Mouse (Mus musculus) midbrain, embryonic 11.5 days (tissue): ENCODE measurements around the gene Fmc1. TPM values are rescaled to one million over a fixed set of nuclear protein-coding genes. Genes with fewer than 3 reads are reported as not detected.
A peak's percentile ranks its signal among the peaks of the same experiment; 100 is the strongest.

ENCODE experiments used
- ATAC-seq: fragments of 200-750 bp; cut with Nextera tagmentation; 2 replicates; pipeline ENCODE4 v1.8.0; 2017; ENCODE audit warnings: moderate TSS enrichment, moderate library complexity; ENCODE audit not compliant: low FRiP score
- DNase-seq: peaks from one replicate; pipeline ENCODE4 v3.0.0; 2015; ENCODE audit warnings: low spot score; ENCODE audit errors: missing footprints
- H3K27ac ChIP-seq: fragments of 300-500 bp; sonication (generic); 2 replicates; pipeline ENCODE4 v1.5.1; 2014; ENCODE audit warnings: low read depth, low read length
- H3K27me3 ChIP-seq: fragments of 300-500 bp; sonication (generic); 2 replicates; pipeline ENCODE4 v1.6.1; 2014; ENCODE audit warnings: mild to moderate bottlenecking, low read length, moderate library complexity, mixed read lengths; ENCODE audit not compliant: control insufficient read depth, insufficient read depth
- H3K36me3 ChIP-seq: fragments of 300-500 bp; sonication (generic); 2 replicates; pipeline ENCODE4 v1.6.1; 2014; ENCODE audit warnings: mild to moderate bottlenecking, low read length, moderate library complexity, mixed read lengths; ENCODE audit not compliant: control insufficient read depth, insufficient read depth
- H3K4me1 ChIP-seq: fragments of 300-500 bp; sonication (generic); 2 replicates; pipeline ENCODE4 v1.6.1; 2014; ENCODE audit warnings: low read length; ENCODE audit not compliant: control insufficient read depth, insufficient read depth
- H3K4me2 ChIP-seq: fragments of 300-500 bp; sonication (generic); 2 replicates; pipeline ENCODE4 v1.6.1; 2014; ENCODE audit warnings: mild to moderate bottlenecking, moderate library complexity
- H3K4me3 ChIP-seq: fragments of 300-500 bp; sonication (generic); 2 replicates; pipeline ENCODE4 v1.5.1; 2014; ENCODE audit warnings: low read depth, low read length
- H3K9ac ChIP-seq: fragments of 300-500 bp; sonication (generic); 2 replicates; pipeline ENCODE4 v1.6.1; 2014; ENCODE audit warnings: low read length
- H3K9me3 ChIP-seq: fragments of 300-500 bp; sonication (generic); 2 replicates; pipeline ENCODE4 v1.6.1; 2016; ENCODE audit warnings: low read length; ENCODE audit not compliant: control insufficient read depth
- WGBS: fragments of 180-500 bp; shearing (Covaris S2); extraction: QIAGEN DNeasy Blood & Tissue Kit; methylation state at CpG from one replicate; pipeline ENCODE4 v1.1.7; 2014; 5-methylcytosine and 5-hydroxymethylcytosine counted together
- polyA plus RNA-seq: library from polyadenylated mRNA; unstranded; fragments of >200 nt; fragmentation: Nextera tagmentation; extraction: Ambion mirVana; gene quantifications from 2 replicates; pipeline ENCODE4 v1.2.1, GENCODE M21; 2014

The Fmc1 gene
- polyA plus RNA-seq, 1 experiment from 2014 or later = 128 TPM

DNA sequence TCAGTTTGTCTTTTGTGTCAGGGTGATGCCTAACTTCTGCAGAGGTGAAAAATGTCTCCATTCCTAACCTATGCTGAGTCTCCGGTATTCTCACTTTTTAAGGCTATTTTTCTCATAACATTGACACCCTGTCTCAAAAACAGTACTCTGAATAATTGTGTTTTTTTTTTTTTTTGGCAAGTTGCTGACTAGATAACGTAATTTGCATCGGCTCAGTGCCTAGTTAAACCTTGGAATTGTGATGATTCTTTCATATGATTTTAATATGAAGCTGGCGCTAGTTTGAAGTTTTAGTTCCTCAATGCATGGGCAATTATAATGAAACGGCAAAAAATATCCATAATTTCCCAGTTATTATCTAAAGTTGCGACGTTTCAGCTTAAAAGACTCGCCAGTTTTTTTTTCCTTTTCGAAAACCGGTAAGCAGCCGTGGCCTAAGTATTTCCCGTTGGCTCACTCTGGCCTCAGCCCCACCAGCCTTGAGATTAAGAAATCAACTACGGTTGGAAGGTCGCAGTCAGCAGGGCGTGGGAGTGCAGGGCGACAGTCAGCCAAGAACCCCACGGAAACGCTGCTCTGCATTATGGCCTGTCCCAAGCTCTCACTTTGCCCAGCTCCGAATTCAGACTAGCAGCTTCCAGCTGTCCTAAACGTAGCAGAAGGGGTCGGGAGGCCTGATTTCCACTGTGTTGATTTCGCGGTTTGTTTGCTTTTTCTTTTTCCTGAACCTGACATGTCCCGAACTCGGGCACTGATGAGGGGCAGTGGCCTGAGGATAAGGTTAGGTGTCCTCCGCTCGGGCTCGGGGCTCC, 17.2 kb downstream of the Fmc1 start:
- peak overlapping the region; percentile 89 for H3K9ac ChIP-seq
- peak overlapping the region; percentile 78 for H3K4me3 ChIP-seq
- no peaks in the 10 kb centered on the region for H3K36me3 ChIP-seq
- H3K27ac ChIP-seq = peak overlapping the region; percentile 97
- H3K4me2 ChIP-seq = peak overlapping the region; percentile 77
- peaks cover 5% of the 10 kb centered on the region; the same call in 1 of the 2 replicates for H3K4me1 ChIP-seq
- DNase-seq (peak; percentile 98), ATAC-seq (peak; percentile 14; the same call in 1 of the 2 replicates)
- WGBS = 8% methylated on average over 28 of the region's 28 CpGs
- no peaks in the 10 kb centered on the region for H3K9me3 ChIP-seq
- H3K27me3 ChIP-seq = no peaks in the 10 kb centered on the region

DNA sequence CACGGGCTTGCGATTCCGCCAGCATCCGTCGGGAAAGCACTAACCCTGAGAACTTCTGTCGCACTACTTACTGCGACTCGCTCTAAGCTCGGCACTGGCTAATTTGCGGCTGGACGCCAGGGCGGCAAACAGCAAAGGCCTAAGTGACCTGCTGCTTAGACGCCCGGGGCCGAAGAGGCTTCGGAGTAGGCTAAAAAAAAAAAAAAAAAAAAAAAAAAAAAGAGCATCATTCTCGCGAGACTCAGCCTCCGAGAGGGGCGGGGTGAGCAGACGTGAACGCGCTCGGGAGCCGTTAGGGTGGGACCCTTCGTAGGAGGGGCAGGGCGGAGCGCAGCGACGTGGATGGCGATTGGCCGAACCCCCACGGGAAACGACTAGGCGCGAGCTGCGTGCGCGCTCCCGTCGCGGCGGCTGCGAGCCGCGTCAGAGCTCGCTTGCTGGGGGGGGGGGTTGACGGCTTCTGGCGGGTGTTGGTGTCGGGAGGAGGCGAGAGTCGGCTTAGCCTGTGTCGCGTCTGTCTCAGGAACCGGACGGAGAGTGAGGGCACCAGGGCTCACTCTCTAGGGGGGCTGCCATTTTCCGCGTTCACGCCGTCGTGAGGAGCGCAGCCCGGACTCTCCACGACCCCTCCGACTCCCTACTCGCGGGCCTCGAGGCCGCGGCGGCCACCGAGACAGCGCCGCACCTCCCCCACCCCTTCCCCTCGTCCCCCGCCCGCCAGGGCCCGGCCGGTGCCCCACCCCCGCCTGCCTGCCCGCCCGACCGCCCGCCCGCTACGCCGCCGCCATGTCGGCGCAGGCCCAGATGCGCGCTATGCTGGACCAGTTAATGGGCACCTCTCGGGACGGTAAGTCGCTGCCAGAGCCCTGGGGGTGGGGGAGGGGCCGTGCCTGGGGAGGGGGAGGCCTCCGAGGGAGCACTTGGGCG, 18.0 kb downstream of the Fmc1 start, which contains the start of gene Luc7l2:
Gene Luc7l2 (plus strand): TSS at position 273 of the 927 bp plus-strand sequence.
- Histone ChIP-seq H3K4me1 (peaks cover 5% of the 10 kb centered on the region; the same call in 1 of the 2 replicates), H3K9ac (peak within 1 kb of the TSS; percentile 90), H3K4me2 (peak within 1 kb of the TSS; percentile 77), H3K27ac (peak within 1 kb of the TSS; percentile 97), H3K9me3 (no peaks in the 10 kb centered on the region), H3K4me3 (peak within 1 kb of the TSS; percentile 78), H3K27me3 (no peaks in the 10 kb centered on the region), H3K36me3 (no peaks in the 10 kb centered on the region)
- WGBS = under 1% methylated on average over 90 of the region's 98 CpGs
- ATAC-seq = peak; percentile 89
- peak; percentile 100 for DNase-seq

DNA sequence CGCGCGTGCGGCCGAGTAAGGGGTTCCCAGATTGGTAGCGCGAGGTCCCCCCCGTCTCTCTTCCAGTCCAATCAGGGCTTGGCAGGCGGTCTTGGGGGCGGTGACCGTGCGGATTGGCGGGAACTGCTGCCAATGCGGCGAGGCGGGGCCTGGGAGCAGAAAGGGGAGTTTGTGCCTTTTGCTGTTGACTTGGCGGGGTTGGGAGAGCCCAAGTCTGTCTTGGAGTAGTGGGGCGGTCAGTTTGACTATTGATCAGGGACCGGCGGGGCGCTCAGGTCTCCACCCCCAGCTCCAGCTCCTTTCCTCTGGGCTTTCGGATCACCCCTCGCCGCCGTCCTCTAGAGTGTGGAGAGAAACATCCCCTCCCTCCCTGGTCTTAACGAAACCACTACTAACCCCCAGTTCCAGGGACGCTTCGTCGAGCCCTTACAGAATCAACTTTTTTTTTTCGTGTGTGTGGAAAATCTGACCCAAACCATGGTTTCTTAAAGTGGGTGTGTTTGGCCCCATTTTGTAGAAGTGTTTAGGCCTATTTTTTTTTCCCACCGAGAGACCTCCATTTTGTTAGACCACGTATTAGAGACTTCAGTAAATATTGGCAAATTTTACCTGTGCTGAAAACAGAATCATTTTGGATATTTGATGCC, 18.8 kb downstream of the Fmc1 start:
- H3K4me2 ChIP-seq = peak overlapping the region; percentile 57
- H3K27ac ChIP-seq = peak overlapping the region; percentile 96
- peak overlapping the region; percentile 90 for H3K9ac ChIP-seq
- H3K27me3 ChIP-seq = no peaks in the 10 kb centered on the region
- H3K4me1 ChIP-seq = peaks cover 5% of the 10 kb centered on the region; the same call in 1 of the 2 replicates
- H3K9me3 ChIP-seq = no peaks in the 10 kb centered on the region
- H3K36me3 ChIP-seq = no peaks in the 10 kb centered on the region
- under 1% methylated on average over 32 of the region's 32 CpGs for WGBS
- ATAC-seq (peak; percentile 94), DNase-seq (peak; percentile 98)
- peak overlapping the region; percentile 78 for H3K4me3 ChIP-seq

DNA sequence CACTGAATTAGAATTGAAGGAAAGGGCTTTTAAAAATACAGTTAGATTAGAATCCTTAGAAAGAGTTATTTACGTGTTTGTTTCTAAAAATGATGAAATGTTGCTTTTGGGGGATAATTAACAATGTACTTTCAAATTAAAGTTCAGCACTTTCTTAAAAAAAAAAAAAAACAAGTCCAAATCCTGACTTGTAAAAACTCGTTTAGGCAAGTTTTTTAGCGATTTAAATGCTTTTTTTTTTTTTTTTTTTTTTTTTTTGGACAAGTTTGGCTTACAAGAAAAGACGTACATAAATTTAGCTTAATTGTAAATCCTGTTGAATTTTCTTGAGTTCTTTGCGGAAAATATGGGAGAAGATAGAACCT, 19.3 kb downstream of the Fmc1 start:
- Histone ChIP-seq H3K36me3 (no peaks in the 10 kb centered on the region), H3K4me3 (peak overlapping the region; percentile 78), H3K9me3 (no peaks in the 10 kb centered on the region), H3K27ac (no peak overlapping the region), H3K9ac (no peak overlapping the region; the same call in 1 of the 2 replicates), H3K27me3 (no peaks in the 10 kb centered on the region), H3K4me2 (peak overlapping the region; percentile 57), H3K4me1 (peaks cover 5% of the 10 kb centered on the region; the same call in 1 of the 2 replicates)
- WGBS = 26% methylated on average over 5 of the region's 5 CpGs
- ATAC-seq = no peak
- DNase-seq = no peak

DNA sequence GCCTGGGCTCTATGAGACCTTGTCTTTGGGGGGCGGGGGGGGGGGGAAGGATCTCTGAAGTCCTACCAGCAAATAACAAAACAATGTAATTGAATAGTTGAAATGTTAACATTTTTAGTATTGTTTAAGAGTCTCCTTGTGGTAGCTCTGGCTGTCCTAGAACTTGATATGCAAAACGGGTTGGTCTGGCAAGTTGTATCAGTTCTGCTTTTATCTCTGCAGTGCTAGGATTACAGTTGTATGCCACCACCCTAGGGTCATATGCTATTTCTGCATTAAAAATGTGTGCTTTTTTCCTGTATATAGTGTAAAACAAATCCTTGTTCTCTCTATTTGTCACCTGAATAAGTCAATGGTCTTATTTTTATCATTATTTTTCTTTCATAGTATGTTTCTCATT, 42.8 kb downstream of the Fmc1 start:
- H3K36me3 ChIP-seq = peaks cover 3% of the 10 kb centered on the region
- no peak overlapping the region for H3K27ac ChIP-seq

GRCm38 (mm10) chr6:38580112-38580857, 47.0 kb downstream of the Fmc1 start:
- Histone ChIP-seq H3K4me1 (no peaks in the 10 kb centered on the region), H3K4me2 (no peak overlapping the region), H3K4me3 (no peak overlapping the region), H3K27me3 (no peaks in the 10 kb centered on the region), H3K36me3 (peaks cover 5% of the 10 kb centered on the region; the same call in 1 of the 2 replicates), H3K9me3 (no peaks in the 10 kb centered on the region), H3K27ac (no peak overlapping the region), H3K9ac (no peak overlapping the region)
- ATAC-seq (no peak), DNase-seq (no peak)
- WGBS = 98% methylated on average over 3 of the region's 3 CpGs

More for the DNA sequence above, 42.8 kb downstream of the Fmc1 start:
- Histone ChIP-seq H3K27me3 (no peaks in the 10 kb centered on the region), H3K4me1 (no peaks in the 10 kb centered on the region), H3K4me2 (no peak overlapping the region), H3K9ac (no peak overlapping the region), H3K4me3 (no peak overlapping the region), H3K9me3 (no peaks in the 10 kb centered on the region)
- 83% methylated on average over 2 of the region's 2 CpGs for WGBS
- no peak for DNase-seq
- ATAC-seq = no peak

GRCm38 (mm10) chr6:38581711-38582110, 48.4 kb downstream of the Fmc1 start:
- Histone ChIP-seq H3K27ac (no peak overlapping the region), H3K4me2 (no peak overlapping the region), H3K4me1 (no peaks in the 10 kb centered on the region), H3K9ac (no peak overlapping the region), H3K9me3 (no peaks in the 10 kb centered on the region), H3K36me3 (peaks cover 10% of the 10 kb centered on the region), H3K27me3 (no peaks in the 10 kb centered on the region), H3K4me3 (no peak overlapping the region)
- 94% methylated on average over 3 of the region's 3 CpGs for WGBS
- no peak for DNase-seq
- no peak for ATAC-seq
